Mouse (Mus musculus): ENCODE results near the gene Mib2. TPM values are rescaled to one million over a fixed set of nuclear protein-coding genes. Genes with fewer than 3 reads are reported as not detected.
"Not testable (repeated sequence)": the region's sequence is repeated elsewhere in the genome, so short reads cannot be mapped to it uniquely, and the experiment has no call there.

The Mib2 gene
- polyA plus RNA-seq, 1 experiment from 2014 or later, result 21.0 TPM

GRCm38 (mm10) chr4:155652283-155653085, 16.5 kb downstream of the Mib2 start:
- ATAC-seq (replicated peaks; ENCODE audit: low FRiP score, low read depth), result no peak
- Histone ChIP-seq H3K27me3 (ENCODE audit: insufficient read depth, low read length) (no peaks in the 10 kb centered on the region; the same call in 1 of the 2 replicates), H3K36me3 (ENCODE audit: insufficient read depth, low read length) (peaks cover 34% of the 10 kb centered on the region), H3K4me2 (ENCODE audit: low read length) (peak overlapping the region; percentile 86), H3K4me3 (replicated peaks; ENCODE audit: low read depth, low read length) (peak overlapping the region; percentile 44), H3K4me1 (replicated peaks; ENCODE audit: insufficient read depth, low read length) (peaks cover 42% of the 10 kb centered on the region), H3K27ac (peak overlapping the region; percentile 81), H3K9ac (ENCODE audit: low read depth, low read length) (peak overlapping the region; percentile 70), H3K9me3 (replicated peaks; ENCODE audit: low read length) (no peaks in the 10 kb centered on the region)
- DNase-seq (ENCODE audit: low spot score), result peak; percentile 17
- no peak for TF ChIP-seq CTCF (IDR thresholded peaks at IDR 0.05; ENCODE audit: low read depth)
- 17% methylated on average over 36 of the region's 36 CpGs for WGBS

GRCm38 (mm10) chr4:155651553-155652269, 17.3 kb downstream of the Mib2 start:
- peak overlapping the region; percentile 44; the same call in 1 of the 2 replicates for H3K4me3 ChIP-seq (replicated peaks; ENCODE audit: low read depth, low read length)
- TF ChIP-seq CTCF (IDR thresholded peaks at IDR 0.05; ENCODE audit: low read depth), result no peak

GRCm38 (mm10) chr4:155649355-155649754, 19.6 kb downstream of the Mib2 start:
- Histone ChIP-seq H3K9me3 (replicated peaks; ENCODE audit: low read length) (no peaks in the 10 kb centered on the region), H3K27me3 (ENCODE audit: insufficient read depth, low read length) (no peaks in the 10 kb centered on the region; the same call in 1 of the 2 replicates), H3K4me1 (replicated peaks; ENCODE audit: insufficient read depth, low read length) (peaks cover 30% of the 10 kb centered on the region), H3K36me3 (ENCODE audit: insufficient read depth, low read length) (peaks cover 44% of the 10 kb centered on the region), H3K4me2 (ENCODE audit: low read length) (no peak overlapping the region), H3K27ac (no peak overlapping the region), H3K4me3 (replicated peaks; ENCODE audit: low read depth, low read length) (no peak overlapping the region), H3K9ac (ENCODE audit: low read depth, low read length) (no peak overlapping the region)
- no peak for ATAC-seq (replicated peaks; ENCODE audit: low FRiP score, low read depth)
- 89% methylated on average over 11 of the region's 11 CpGs for WGBS
- DNase-seq (ENCODE audit: low spot score), result no peak
- TF ChIP-seq CTCF (IDR thresholded peaks at IDR 0.05; ENCODE audit: low read depth), result no peak

More at GRCm38 (mm10) chr4:155651553-155652269, 17.3 kb downstream of the Mib2 start:
- H3K36me3 ChIP-seq (ENCODE audit: insufficient read depth, low read length), result peaks cover 35% of the 10 kb centered on the region
- peak overlapping the region; percentile 81 for H3K27ac ChIP-seq
- H3K4me1 ChIP-seq (replicated peaks; ENCODE audit: insufficient read depth, low read length), result peaks cover 42% of the 10 kb centered on the region
- DNase-seq (ENCODE audit: low spot score), result peak; percentile 93
- WGBS, result 42% methylated on average over 15 of the region's 15 CpGs
- H3K4me2 ChIP-seq (ENCODE audit: low read length), result peak overlapping the region; percentile 86
- no peaks in the 10 kb centered on the region for H3K9me3 ChIP-seq (replicated peaks; ENCODE audit: low read length)
- H3K9ac ChIP-seq (ENCODE audit: low read depth, low read length), result no peak overlapping the region
- no peaks in the 10 kb centered on the region; the same call in 1 of the 2 replicates for H3K27me3 ChIP-seq (ENCODE audit: insufficient read depth, low read length)
- ATAC-seq (replicated peaks; ENCODE audit: low FRiP score, low read depth), result peak; percentile 37

GRCm38 (mm10) chr4:155645721-155646120, 23.3 kb downstream of the Mib2 start:
- Histone ChIP-seq H3K4me1 (replicated peaks; ENCODE audit: insufficient read depth, low read length) (no peaks in the 10 kb centered on the region), H3K9ac (ENCODE audit: low read depth, low read length) (no peak overlapping the region), H3K4me2 (ENCODE audit: low read length) (no peak overlapping the region), H3K27ac (no peak overlapping the region), H3K36me3 (ENCODE audit: insufficient read depth, low read length) (peaks cover 63% of the 10 kb centered on the region), H3K9me3 (replicated peaks; ENCODE audit: low read length) (no peaks in the 10 kb centered on the region), H3K27me3 (ENCODE audit: insufficient read depth, low read length) (no peaks in the 10 kb centered on the region), H3K4me3 (replicated peaks; ENCODE audit: low read depth, low read length) (no peak overlapping the region)
- TF ChIP-seq CTCF (IDR thresholded peaks at IDR 0.05; ENCODE audit: low read depth), result no peak
- 91% methylated on average over 5 of the region's 5 CpGs for WGBS
- no peak for ATAC-seq (replicated peaks; ENCODE audit: low FRiP score, low read depth)
- DNase-seq (ENCODE audit: low spot score), result no peak

GRCm38 (mm10) chr4:155645308-155645707, 23.7 kb downstream of the Mib2 start, which contains the start of gene Gm10563:
TSS of gene Gm10563 (minus strand) at chr4:155645408.
- H3K9ac ChIP-seq (ENCODE audit: low read depth, low read length); DNase-seq (ENCODE audit: low spot score); ATAC-seq (replicated peaks; ENCODE audit: low FRiP score, low read depth); H3K4me2 ChIP-seq (ENCODE audit: low read length); H3K27me3 ChIP-seq (ENCODE audit: insufficient read depth, low read length); H3K9me3 ChIP-seq (replicated peaks; ENCODE audit: low read length); H3K27ac ChIP-seq; H3K4me1 ChIP-seq (replicated peaks; ENCODE audit: insufficient read depth, low read length); H3K4me3 ChIP-seq (replicated peaks; ENCODE audit: low read depth, low read length): not testable (repeated sequence)
- 93% methylated on average over 2 of the region's 2 CpGs for WGBS
- peaks cover 63% of the 10 kb centered on the region for H3K36me3 ChIP-seq (ENCODE audit: insufficient read depth, low read length)

GRCm38 (mm10) chr4:155643531-155643930, 25.5 kb downstream of the Mib2 start:
- peak; percentile 3 for DNase-seq (ENCODE audit: low spot score)
- Histone ChIP-seq H3K36me3 (ENCODE audit: insufficient read depth, low read length) (peaks cover 57% of the 10 kb centered on the region), H3K4me1 (replicated peaks; ENCODE audit: insufficient read depth, low read length) (no peaks in the 10 kb centered on the region), H3K4me3 (replicated peaks; ENCODE audit: low read depth, low read length) (no peak overlapping the region), H3K27ac (no peak overlapping the region), H3K27me3 (ENCODE audit: insufficient read depth, low read length) (no peaks in the 10 kb centered on the region), H3K9ac (ENCODE audit: low read depth, low read length) (no peak overlapping the region), H3K9me3 (replicated peaks; ENCODE audit: low read length) (no peaks in the 10 kb centered on the region), H3K4me2 (ENCODE audit: low read length) (no peak overlapping the region)
- peak; percentile 48; the same call in 1 of the 2 replicates for ATAC-seq (replicated peaks; ENCODE audit: low FRiP score, low read depth)
- 81% methylated on average over 1 of the region's 1 CpGs for WGBS
- TF ChIP-seq CTCF (IDR thresholded peaks at IDR 0.05; ENCODE audit: low read depth), result no peak

Data from kidney, postnatal 0 days (tissue).